Mouse (Mus musculus) adrenal gland, postnatal 14 days (tissue): ENCODE measurements around the gene Pigl. TPM values are rescaled to one million over a fixed set of nuclear protein-coding genes. Genes with fewer than 3 reads are reported as not detected.
"Not testable (repeated sequence)": the region's sequence is repeated elsewhere in the genome, so short reads cannot be mapped to it uniquely, and the experiment has no call there.

ENCODE experiments used
- DNase-seq: peaks from one replicate; pipeline ENCODE4 v3.0.0; 2021; ENCODE audit warnings: mixed read lengths
- long read RNA-seq, 2 experiments: library from polyadenylated mRNA; stranded (forward); transcript quantifications; one replicate each; pipeline ENCODE4 v2.0.0; 2021
- total RNA-seq: library from RNA; stranded (reverse); gene quantifications from 2 replicates; pipeline ENCODE4 v1.2.3, GENCODE M21; 2021

The Pigl gene
- 6.9 and 7.7 TPM in 2 replicates for total RNA-seq
- long read RNA-seq, experiment 1, partial matches to known transcripts, result 0 of 30 reads
- long read RNA-seq, experiment 1, other reads (novel, unspliced or antisense), result 27 of 30 reads
- long read RNA-seq, experiment 2, partial matches to known transcripts, result 0 of 10 reads
- long read RNA-seq, experiment 2, other reads (novel, unspliced or antisense), result 9 of 10 reads

DNA sequence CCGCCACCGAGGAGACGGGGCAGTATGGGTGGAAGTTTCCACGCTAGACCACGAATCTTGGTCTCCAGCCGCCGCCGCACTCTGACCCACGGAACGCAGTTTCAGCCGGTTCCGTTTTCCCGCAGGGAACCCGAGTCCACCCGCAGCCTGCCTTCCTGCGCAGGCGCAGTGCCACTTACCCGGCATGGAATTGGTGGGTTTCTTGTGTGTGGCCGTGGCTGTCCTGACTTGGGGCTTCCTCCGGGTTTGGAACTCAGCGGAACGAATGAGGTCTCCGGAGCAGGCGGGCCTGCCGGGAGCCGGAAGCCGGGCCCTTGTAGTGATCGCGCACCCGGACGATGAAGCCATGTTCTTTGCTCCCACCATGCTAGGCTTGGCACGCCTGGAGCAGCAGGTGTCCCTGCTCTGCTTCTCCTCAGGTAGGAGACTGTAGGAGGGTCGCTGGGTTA lies at the start of gene Pigl, which contains the start of gene Ncor1:
Gene Pigl, plus strand, starts transcription at position 185 of the 449 bp plus-strand sequence.
Gene Ncor1, minus strand, starts transcription at position 266 of the 449 bp plus-strand sequence.
- peak; percentile 92 for DNase-seq

DNA sequence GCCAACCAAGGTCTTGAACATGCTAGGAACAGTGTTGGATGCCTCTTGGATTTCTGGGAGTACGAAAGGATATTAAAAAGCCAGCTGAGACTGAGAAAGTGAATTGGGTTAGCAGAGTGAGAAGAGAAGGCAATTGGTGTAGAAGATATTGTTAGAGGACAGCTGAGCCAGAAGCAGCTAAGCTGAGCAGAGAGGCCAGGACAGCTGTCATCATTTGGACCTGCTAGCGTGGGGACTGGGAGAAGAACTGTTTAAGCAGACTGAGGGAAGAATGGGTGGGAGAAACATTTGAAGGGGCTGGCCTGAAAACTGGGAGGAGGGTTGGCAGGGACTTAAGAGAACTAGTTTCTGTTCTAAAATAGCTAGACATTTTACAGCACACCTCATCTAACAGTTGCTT lies 49.4 kb upstream of the Pigl start:
- DNase-seq, result no peak

DNA sequence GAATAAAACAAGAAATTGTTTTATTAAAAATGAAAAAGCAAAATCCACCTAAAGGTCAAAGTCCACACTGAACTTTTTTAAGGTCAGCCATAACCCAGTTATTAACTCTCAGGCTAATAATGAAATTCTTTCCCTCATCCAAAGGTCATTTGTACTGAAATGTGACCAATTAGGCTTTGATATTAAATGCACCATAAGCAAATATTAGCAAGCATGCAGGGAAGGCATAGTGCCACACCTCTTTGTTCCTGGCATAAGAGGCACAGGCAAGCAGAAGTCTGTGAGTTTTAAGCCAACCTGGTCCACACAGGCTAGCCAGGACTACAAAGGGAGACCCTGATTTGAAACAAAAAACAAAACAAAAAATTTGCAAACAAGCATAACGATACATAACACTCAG lies 48.6 kb upstream of the Pigl start:
- no peak for DNase-seq

DNA sequence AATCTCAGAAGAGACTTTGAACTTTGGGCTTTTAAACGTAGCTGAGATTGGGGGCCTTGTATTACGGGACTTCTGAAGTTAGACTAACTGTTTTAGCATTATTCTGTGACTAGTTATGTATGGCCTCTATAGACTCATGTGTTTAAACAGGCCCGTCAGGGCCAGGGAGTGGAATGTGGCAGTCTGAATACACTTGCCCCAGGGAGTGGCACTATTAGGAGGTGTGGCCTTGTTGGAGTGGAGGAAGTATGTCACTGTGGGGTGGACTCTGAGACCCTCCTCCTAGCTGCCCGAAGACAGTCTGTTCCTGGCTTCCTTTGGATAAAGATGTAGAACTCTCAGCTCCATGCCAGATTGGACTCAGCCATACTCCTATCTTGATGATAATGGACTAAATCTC lies 43.2 kb upstream of the Pigl start:
- DNase-seq, result no peak

DNA sequence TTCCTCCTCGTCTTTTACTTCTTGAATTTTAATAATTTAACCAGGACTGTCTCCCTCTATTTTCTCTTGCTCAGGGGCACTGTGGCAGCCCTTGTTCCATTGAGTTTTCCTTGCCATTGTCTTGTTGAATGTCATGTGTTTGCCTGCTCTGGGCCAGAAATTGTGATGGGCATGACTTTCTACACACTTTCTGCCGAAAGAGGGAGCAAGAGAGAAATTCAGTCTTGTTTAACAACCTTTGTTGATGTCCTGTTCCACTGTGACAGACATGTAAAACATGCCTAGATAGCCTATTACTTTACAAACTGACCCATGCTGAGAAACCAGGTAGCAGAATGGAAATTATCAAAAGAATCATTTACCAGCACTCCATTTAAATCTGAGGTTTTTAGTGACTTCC lies 33.7 kb upstream of the Pigl start:
- no peak for DNase-seq

DNA sequence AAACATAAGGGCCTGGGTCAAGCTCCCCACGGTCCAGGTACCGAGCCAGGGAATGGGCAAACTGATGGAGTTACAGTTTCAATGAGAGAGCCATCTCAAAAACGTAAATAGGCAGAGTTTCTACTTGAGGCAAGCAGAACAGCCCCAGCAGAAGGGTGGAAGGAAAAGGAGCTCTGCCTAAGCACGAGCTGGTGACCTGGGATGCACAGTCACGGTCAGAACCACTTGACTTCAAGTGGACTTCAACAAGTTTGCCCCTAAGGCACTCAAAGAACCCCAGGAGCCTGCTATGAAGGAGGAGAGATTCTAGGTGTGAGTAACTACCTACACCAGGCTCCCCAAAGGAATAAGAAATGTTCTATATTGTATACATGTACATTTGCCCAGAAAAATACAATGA lies 32.0 kb upstream of the Pigl start:
- DNase-seq, result no peak

DNA sequence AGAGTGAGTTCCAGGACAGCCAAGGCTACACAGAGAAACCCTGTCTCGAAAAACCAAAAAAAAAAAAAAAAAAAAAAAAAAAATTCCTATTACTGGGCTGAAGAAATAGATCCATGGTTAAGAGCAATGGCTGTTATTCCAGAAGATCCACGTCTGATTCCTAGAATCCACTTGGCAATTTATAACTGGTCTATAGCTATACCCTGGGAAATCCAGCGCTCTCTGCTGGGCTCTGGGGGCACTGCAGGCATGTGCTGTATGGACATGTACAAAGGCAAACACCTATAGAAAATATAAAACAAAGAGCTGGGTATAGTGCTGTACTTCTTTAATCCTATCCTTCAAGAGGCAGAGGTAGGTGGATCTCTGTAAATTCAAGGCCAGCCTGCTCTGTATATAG lies 31.2 kb upstream of the Pigl start:
- DNase-seq, result peak; percentile 36

DNA sequence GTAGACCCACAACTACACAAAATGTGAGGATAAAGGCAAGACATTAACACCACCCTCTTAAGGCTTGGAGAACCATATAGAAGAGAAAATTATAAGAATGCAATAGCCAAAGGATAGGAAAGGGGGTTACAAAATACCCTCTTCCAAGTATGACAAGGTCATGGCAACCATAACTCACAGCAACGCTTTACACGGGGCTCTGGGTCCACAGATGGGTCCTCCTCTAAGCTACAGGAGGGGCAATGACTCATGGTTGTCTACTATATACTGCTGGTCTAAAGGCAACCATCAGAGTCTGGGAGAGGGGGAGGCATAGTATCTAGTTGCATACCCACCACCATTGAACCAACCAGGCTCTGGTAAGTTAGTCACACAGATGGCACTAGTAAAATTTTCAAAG lies 26.0 kb upstream of the Pigl start:
- no peak for DNase-seq

DNA sequence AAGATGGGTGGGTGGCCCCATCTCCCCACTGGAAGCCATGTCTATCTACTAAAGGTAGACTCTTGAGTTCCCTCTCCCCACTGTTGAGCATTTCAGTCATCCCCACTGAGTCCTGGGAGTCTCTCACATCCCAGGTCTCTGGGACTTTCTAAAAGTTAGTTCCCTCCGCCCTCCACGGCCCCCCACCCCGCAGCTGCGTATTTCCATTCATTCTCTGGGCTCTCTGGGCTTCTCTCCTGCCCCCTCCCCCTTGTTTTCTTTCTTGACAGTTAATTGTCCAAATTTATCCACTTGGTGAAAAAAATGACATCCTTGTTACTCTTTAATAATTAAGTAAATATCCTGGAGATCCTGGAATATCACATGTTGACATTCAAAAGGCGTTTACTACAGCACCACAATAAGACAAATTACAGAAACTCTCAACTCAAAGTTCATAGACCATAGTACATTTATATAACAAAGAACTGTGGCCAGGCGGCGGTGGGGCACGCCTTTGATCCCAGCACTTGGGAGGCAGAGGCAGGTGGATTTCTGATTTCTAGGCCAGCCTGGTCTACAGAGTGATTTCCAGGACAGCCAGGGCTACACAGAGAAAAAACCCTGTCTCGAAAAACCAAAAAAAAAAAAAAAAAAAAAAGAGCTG lies 17.5 kb upstream of the Pigl start:
- no peak for DNase-seq

DNA sequence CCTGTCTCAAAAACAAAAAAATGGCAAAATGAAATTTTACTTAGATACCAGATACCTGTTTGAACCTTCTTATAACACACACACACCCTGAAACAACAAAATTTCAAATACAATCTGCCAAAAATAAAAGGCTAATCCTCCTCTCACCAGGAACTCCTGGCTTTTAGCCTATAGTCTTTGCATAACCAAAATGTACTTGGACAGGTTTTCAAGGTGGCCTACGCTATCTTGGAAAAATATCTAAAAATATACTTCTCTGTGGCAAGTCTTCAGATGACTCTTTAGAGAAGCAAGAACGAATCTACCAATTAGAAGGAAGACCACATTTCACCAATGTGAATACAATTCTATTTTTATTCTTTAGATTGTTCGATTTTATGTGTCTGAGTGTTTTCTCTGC lies 12.5 kb upstream of the Pigl start:
- DNase-seq, result no peak

DNA sequence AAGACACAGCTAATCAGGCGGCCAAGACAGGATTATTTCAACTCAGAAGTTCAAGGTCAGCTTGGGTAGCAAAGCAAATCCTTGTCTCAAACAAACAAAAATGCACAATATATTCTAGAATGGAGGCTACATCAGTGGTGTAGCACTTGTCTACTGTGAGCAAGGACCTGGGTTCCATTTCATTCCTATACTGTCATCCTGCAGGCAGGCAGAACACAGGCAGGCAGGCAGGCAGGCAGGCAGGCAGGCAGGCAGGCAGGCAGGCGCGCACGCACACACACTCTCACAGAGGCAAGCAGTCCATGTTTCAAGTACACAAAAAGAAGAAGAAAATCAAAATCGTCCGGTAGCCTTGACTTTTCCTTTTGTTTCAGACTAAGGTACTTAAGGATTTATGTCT lies 9.3 kb upstream of the Pigl start:
- peak; percentile 27 for DNase-seq

DNA sequence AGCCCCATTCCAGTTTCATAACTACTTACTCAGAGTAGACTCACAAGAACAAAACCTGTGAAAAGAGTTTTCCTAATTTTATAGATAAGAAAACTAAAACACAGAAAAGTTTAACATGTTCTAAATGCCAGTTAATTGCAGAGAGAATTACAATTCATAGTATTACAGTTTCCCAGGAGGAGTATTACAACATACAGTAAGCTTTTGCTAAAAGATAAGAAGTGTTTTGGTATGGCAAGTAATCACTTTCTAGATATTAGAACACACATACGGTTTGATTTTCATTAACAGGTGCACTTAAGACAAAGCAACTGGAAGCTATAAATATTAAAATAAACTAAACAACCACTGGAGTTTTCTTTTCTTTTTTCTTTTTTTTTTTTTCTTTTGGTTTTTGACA lies 3.1 kb upstream of the Pigl start:
- no peak for DNase-seq

DNA sequence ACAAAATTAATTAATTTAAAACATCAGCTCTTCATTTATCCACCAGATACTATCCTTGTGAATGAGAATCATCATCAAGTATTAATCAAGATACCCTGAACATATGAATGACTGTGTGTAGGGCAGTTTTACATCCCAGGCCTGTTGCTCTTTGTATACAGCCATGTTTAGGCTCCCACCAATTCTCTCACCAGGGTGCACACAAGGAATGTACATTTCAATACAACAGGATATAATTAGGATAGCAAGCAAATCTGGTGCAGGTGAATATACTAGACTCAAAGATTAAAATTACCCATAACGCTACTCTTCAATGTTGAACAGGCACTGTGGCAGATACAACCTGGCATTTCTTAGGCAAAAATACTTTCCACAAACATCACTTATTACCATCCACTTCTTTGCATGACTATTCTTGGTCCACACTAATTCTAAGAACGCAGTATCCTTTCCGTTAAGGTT lies 2.2 kb upstream of the Pigl start:
- no peak for DNase-seq

DNA sequence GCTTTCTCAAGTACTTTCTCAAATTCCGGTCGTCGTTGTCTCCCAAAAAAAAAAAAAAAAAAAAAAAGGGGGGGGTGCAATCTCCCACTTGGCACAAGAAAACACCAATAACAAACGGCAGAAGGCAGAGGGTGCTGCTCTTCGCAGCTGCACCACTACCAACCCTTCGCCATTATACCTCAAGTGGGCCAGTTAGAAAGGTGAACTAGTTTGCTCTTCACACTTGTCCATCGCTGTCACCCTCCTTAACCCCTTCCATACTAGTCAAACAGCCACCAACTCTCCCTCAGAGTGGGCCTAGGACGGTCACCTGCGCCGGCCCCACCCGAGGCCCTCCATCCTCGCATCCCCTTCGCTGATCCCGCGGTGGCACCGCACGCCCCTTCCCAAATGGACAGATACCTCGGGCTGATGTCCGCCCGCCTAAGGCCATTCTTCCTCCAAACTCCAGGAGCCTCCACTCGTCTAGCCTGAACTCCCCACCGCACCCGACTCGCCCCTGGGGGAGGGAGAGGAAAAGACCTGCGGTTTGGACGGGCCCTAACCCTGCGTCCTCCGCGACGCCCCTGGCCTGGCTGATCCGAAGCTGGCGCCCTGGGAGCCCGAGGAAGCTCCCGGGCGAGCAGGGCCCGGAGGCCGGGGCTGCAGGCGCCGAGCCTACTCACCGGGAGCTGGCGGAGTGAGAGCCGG lies 1.6 kb upstream of the Pigl start:
- DNase-seq, result peak; percentile 64

DNA sequence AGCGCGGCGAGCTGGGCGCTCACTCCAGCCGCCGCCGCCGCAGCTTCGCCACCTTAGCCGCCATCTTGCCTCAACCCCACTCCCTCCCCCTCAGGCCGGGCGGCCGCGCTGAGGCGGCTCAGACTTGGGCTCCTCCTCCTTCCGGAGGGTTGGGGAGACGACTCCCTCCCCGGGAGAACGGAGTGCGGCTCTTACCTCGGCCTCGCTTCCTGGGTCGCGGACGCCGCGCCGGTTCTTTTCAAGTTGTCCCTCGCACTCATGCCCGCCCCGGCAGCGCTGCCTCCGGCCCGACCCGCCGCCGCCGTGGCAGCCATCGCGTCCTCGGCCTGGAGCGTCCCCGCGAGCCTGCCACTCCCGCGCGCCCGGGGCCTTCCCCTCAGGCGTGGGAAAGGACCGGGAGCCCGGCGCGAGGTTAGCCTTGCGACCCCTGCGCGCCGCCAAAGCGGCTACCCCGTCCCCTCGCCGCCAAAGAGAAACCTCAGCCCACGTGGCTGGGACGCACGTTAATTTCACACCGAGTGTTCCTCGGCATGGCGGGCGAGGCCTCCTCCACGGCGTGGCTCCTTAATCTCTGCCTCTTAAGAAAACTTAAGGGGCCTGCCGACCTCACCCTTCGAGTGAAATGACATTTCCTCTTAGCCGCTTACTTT lies 894 bp upstream of the Pigl start:
- peak; percentile 97 for DNase-seq

DNA sequence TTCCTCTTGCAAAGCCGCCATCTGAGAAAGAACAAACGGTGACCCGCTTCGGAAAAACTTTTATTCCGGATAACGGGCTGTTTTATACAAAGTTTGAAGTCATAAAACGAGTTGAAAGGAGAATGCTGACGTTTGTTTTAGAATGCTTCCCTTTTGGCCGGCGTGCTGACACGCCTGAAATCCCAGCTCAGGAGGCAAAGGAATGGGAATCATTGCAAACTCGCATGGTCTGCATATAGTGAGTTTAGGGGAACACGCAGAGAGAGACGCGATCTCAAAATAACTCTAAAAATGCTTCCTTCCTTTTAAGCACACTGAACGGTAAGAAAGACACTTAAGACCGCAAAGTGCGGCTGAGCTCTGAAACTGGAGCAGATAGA lies 379 bp upstream of the Pigl start:
- peak; percentile 17 for DNase-seq

DNA sequence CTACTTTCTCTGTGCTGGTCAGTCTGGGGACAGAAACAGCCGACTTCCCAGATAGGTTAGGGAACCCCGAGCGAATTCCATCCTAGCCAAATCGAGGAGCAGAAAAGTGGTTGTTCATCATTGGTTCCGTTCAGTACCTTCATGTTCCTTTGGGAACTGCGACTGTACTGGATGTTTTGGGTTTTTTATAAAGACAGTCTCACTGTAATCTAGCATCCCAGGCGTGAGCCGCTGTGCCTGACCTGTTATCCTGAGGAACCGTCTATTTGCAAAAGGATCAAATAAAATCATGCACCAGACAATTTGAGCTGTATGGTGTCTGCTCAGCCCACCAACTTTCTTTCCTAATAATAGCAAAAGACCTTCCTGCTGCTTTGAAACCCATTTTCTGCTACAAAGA lies 520 bp downstream of the Pigl start:
- no peak for DNase-seq

DNA sequence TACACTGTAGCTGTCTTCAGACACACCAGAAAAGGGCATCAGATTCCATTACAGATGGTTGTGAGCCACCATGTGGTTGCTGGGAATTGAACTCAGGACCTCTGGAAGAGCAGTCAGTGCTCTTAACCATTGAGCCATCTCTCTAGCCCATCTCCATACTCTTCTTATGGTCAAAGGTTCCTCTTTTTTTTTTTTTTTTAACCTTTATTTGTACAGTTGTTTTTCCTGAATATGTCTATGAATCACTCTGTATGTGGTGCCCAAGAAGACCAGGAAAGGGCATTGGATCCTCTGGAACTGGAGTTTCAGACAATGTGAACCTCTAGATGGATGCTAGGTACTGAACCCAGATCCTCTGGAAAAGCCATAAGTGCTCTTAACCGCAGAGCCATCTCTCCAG lies 4.3 kb downstream of the Pigl start:
- DNase-seq, result not testable (repeated sequence)

DNA sequence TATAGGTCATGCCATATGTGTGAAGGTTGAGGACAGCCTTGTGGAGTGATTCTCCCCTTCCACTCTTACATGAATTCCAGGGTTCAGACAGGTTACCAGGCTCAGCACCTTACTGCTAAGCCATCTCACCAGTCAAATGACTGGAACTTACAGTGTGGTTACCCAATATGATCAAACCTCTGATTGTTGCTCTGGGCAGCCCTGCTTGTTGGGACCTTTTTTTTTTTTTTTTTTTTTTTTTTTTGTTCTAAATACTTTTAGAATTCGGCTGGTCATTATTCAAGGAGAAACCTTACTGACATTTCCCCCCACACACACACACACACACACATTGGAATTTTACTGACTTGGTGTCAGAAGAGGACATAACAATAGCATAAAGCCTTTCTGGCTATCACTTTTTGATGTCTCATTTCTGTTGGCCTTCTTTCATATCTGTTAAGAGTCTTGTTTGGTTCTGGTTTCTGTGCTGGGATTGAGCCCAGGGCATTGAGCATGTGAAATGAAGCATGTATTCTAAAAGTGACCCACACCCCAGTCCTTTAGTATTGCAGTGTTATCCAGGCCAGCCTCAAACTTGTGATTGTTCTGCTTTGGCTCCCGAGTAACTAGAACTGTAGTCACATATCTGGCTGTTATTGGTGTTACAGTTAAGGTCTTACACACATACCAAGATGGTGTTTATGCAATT lies 5.1 kb downstream of the Pigl start:
- DNase-seq, result no peak

DNA sequence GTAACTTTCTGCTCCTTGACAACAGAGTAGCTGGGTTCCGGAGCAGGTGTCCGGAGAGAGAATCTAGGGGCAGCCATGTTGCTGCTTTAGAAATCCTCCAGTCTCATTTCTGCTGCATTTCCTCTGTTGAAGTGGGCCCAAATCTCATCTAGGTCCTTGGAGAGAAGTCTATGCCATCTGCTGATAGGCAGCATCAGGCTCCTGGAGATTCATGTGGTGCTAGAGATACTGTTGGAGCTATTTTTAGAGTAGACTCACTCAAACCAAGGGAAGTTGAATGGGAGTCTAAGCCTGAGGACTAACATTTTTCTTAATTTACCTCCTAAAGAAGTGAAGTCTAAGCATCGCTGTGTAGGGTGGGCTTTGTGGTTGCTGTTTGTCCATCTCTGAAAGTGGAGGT lies 6.4 kb downstream of the Pigl start:
- no peak for DNase-seq

DNA sequence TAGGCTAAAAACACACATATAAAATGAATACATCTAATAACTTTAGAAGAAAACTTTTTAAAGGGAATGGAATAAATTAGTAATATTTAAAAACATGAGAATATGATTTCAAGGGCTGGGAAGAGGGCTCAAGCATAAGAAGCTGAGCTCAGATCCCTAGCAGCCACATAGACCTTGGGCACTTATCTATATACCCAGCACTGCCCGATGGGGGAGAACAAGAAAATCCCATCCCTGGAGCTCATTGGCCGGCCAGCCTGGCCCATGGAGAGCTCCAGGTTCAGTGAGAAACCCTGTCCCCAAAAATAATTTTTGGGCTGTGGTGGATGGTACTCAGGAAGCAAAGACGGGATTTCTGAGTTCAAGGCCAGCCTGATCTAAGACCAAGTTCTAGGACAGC lies 7.6 kb downstream of the Pigl start:
- DNase-seq, result no peak

DNA sequence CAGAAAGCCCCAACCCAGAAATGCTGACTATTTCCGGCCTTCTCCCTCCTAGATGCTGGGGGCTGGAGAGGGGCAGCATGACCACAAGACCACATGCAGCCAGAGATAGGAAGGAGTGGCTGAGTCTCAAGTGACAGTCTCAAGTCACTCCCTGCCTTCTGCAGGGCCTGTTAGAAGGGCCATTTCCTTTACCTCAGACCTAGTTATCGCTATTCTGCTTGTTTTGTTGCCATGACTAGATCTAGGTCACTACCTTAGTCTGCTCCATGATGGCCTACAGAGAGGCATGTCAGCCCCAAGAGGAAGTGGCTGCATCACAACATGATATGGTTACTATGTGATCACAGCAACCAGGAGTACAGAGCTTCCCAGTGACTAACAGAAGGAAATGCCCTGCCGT lies 8.3 kb downstream of the Pigl start:
- DNase-seq, result no peak

DNA sequence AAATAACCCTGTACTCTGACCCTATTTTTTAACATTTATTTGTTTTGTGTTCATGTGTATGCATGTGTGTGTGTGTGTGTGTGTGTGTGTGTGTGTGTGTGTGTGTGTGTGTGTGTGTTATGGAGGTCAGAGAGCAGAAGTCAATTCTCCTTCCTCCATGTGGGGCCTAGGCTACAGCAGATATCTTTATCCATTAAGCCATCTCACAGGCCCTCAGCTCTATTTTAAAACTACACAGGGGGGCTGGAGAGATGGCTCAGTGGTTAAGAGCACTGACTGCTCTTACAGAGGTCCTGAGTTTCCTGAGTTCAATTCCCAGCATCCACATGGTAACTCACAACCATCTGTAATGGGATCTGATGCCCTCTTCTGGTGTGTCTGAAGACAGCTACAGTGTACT lies 9.0 kb downstream of the Pigl start:
- DNase-seq, result not testable (repeated sequence)
